Mouse (Mus musculus): ENCODE data around the gene Tmem219.

DNA sequence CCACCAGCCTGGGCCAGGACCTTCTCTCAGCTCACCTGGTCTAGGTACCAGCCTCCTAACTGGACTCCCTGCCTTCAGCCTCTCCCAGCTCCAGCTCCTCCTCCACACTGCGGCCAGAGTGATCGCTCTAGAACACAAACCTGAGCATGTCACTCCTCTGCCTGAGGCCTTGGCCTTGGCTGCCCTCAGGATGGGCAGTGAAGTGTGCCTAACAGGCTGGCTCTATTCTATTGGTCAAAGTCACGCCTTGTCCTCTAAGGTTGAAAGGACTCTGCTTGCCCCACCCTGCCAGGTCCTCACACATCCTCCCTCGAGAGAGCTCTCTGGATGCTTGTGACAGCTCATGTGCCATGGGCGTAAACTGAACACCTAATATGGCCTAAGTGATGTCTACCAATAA, 69.3 kb downstream of the Tmem219 start:
- TF ChIP-seq POLR2A (IDR thresholded peaks at IDR 0.05; ENCODE audit: control insufficient read depth, extremely low read depth, insufficient read depth, low read length, poor library complexity) (no peak), CTCF (IDR thresholded peaks at IDR 0.05; ENCODE audit: borderline replicate concordance, control insufficient read depth, extremely low read depth, insufficient read depth, low read length, poor library complexity) (no peak)
